Mouse (Mus musculus) limb, embryonic 11.5 days (tissue): ENCODE measurements around the gene Cep350. TPM values are rescaled to one million over a fixed set of nuclear protein-coding genes. Genes with fewer than 3 reads are reported as not detected.
A peak's percentile ranks its signal among the peaks of the same experiment; 100 is the strongest.

Experiments
- ATAC-seq: fragments of 200-750 bp; cut with Nextera tagmentation; 2 replicates; pipeline ENCODE4 v1.8.0; 2017; ENCODE audit warnings: low read depth; ENCODE audit not compliant: insufficient number of reproducible peaks, low FRiP score, low TSS enrichment
- DNase-seq: peaks from one replicate; pipeline ENCODE4 v3.0.0-alpha.2; 2015; ENCODE audit warnings: low spot score
- H3K27ac ChIP-seq: fragments of 300-500 bp; sonication (generic); replicated peaks from 2 replicates; pipeline ENCODE4 v1.5.1; 2014; ENCODE audit warnings: low read depth, mild to moderate bottlenecking, low read length
- H3K27me3 ChIP-seq: fragments of 300-500 bp; sonication (generic); 2 replicates; pipeline ENCODE4 v1.6.1; 2014; ENCODE audit warnings: mild to moderate bottlenecking, low read length, mixed read lengths; ENCODE audit not compliant: control insufficient read depth, insufficient read depth
- H3K36me3 ChIP-seq: fragments of 300-500 bp; sonication (generic); 2 replicates; pipeline ENCODE4 v1.6.1; 2014; ENCODE audit warnings: mild to moderate bottlenecking, low read length, moderate library complexity, mixed read lengths; ENCODE audit not compliant: control insufficient read depth, insufficient read depth
- H3K4me1 ChIP-seq: fragments of 300-500 bp; sonication (generic); 2 replicates; pipeline ENCODE4 v1.6.1; 2014; ENCODE audit warnings: low read length, mixed read lengths; ENCODE audit not compliant: control insufficient read depth, insufficient read depth
- H3K4me2 ChIP-seq: fragments of 300-500 bp; sonication (generic); 2 replicates; pipeline ENCODE4 v1.6.1; 2014; ENCODE audit warnings: low read depth, mild to moderate bottlenecking, moderate library complexity; ENCODE audit not compliant: severe bottlenecking
- H3K4me3 ChIP-seq: fragments of 300-500 bp; sonication (generic); 2 replicates; pipeline ENCODE4 v1.5.1; 2014; ENCODE audit warnings: low read depth, low read length
- H3K9ac ChIP-seq: fragments of 300-500 bp; sonication (generic); 2 replicates; pipeline ENCODE4 v1.6.1; 2014; ENCODE audit warnings: mild to moderate bottlenecking, low read length
- H3K9me3 ChIP-seq: fragments of 300-500 bp; sonication (generic); 2 replicates; pipeline ENCODE4 v1.6.1; 2016; ENCODE audit warnings: low read length; ENCODE audit not compliant: control insufficient read depth
- WGBS: fragments of 180-500 bp; shearing (Covaris S2); extraction: QIAGEN DNeasy Blood & Tissue Kit; methylation state at CpG from one replicate; pipeline ENCODE4 v1.1.7; 2014; 5-methylcytosine and 5-hydroxymethylcytosine counted together
- polyA plus RNA-seq: library from polyadenylated mRNA; unstranded; fragments of >200 nt; fragmentation: Nextera tagmentation; extraction: Ambion mirVana; gene quantifications from 2 replicates; pipeline ENCODE4 v1.2.1, GENCODE M21; 2014

The Cep350 gene
- polyA plus RNA-seq, 1 experiment from 2014 or later = 6.2 TPM

GRCm38 (mm10) chr1:155994524-155994923 is 21.5 kb upstream of the Cep350 start:
- H3K9ac ChIP-seq = no peak overlapping the region
- no peak overlapping the region for H3K4me3 ChIP-seq
- H3K9me3 ChIP-seq = no peaks in the 10 kb centered on the region
- H3K4me1 ChIP-seq = 0 out of 2 replicates have a peak, but pooled peaks cover 2% of the 10 kb centered on the region
- no peaks in the 10 kb centered on the region for H3K36me3 ChIP-seq
- H3K4me2 ChIP-seq = no peak overlapping the region
- no peak for DNase-seq
- no peak for ATAC-seq
- H3K27me3 ChIP-seq = no peaks in the 10 kb centered on the region
- H3K27ac ChIP-seq = no peak overlapping the region
- 85% methylated on average over 2 of the region's 2 CpGs for WGBS

DNA sequence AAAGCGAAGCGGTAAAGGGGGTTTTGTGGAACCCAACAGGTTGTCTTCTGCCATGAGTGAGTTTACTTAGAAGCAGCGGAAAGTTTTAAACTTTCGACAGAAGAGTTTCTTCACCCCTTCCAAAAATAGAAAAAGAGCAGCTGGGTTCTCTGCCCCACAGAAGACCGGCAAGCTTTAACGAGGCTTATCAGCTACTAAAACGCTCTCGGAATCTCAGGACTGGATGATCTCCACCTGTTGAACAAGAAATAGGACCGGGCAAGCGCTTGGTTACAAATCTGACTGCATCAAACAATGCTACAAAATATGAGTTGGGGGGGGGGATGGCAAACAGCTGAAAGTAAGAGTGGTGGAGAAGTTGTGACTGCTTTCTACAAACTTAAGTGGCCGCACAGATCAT is 17.3 kb upstream of the Cep350 start:
- Histone ChIP-seq H3K27me3 (no peaks in the 10 kb centered on the region), H3K9ac (no peak overlapping the region), H3K4me1 (0 out of 2 replicates have a peak, but pooled peaks cover 2% of the 10 kb centered on the region), H3K9me3 (no peaks in the 10 kb centered on the region), H3K4me2 (no peak overlapping the region), H3K27ac (no peak overlapping the region), H3K4me3 (no peak overlapping the region), H3K36me3 (no peaks in the 10 kb centered on the region)
- DNase-seq (no peak), ATAC-seq (no peak)
- WGBS = 57% methylated on average over 11 of the region's 11 CpGs

- Histone ChIP-seq H3K27me3 (no peaks in the 10 kb centered on the region), H3K27ac (no peak overlapping the region), H3K9ac (no peak overlapping the region), H3K36me3 (no peaks in the 10 kb centered on the region), H3K4me3 (no peak overlapping the region), H3K4me1 (0 out of 2 replicates have a peak, but pooled peaks cover 2% of the 10 kb centered on the region), H3K4me2 (no peak overlapping the region), H3K9me3 (no peaks in the 10 kb centered on the region)
- DNase-seq = no peak
- 42% methylated on average over 2 of the region's 2 CpGs for WGBS
- no peak for ATAC-seq
Observed at GRCm38 (mm10) chr1:155989387-155989786, 16.3 kb upstream of the Cep350 start.

GRCm38 (mm10) chr1:155987625-155988024 is 14.6 kb upstream of the Cep350 start:
- WGBS = 86% methylated on average over 2 of the region's 2 CpGs

DNA sequence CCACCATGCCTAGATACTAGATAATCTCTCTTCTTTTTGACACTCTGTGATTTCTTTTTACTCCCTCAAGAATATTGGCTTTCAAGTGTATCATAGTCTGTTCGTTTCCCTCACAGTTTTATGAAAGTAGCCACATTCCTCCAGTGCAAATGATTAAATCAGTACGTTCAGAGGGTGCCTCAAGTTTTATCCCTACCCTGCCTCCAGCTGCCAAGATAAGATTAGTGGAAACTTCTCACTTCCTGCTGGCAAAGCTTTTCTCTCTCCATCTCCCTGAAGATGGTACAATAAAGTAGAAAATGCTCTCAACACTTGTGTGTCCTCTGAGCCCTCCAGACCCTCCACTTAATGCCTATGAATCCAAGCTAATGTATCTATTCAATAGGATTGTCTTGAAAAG is 1.9 kb upstream of the Cep350 start:
- H3K27ac ChIP-seq = no peak overlapping the region
- ATAC-seq (no peak), DNase-seq (no peak)
- no peak overlapping the region for H3K4me2 ChIP-seq
- H3K9ac ChIP-seq = no peak overlapping the region
- H3K27me3 ChIP-seq = no peaks in the 10 kb centered on the region
- H3K4me3 ChIP-seq = no peak overlapping the region
- H3K4me1 ChIP-seq = no peaks in the 10 kb centered on the region
- H3K36me3 ChIP-seq = no peaks in the 10 kb centered on the region
- WGBS = 64% methylated on average over 2 of the region's 2 CpGs
- no peaks in the 10 kb centered on the region for H3K9me3 ChIP-seq

More at GRCm38 (mm10) chr1:155987625-155988024, 14.6 kb upstream of the Cep350 start:
- ATAC-seq = no peak
- H3K27me3 ChIP-seq = no peaks in the 10 kb centered on the region
- H3K36me3 ChIP-seq = no peaks in the 10 kb centered on the region
- H3K4me3 ChIP-seq = no peak overlapping the region
- 0 out of 2 replicates have a peak, but pooled peaks cover 2% of the 10 kb centered on the region for H3K4me1 ChIP-seq
- no peak overlapping the region for H3K9ac ChIP-seq
- DNase-seq = no peak
- no peak overlapping the region for H3K4me2 ChIP-seq
- H3K9me3 ChIP-seq = no peaks in the 10 kb centered on the region
- H3K27ac ChIP-seq = no peak overlapping the region

- peak; percentile 5; the same call in 1 of the 2 replicates for ATAC-seq
- 7% methylated on average over 19 of the region's 19 CpGs for WGBS
- peak overlapping the region; percentile 96 for H3K9ac ChIP-seq
- peak overlapping the region; percentile 60 for H3K4me2 ChIP-seq
- H3K27ac ChIP-seq = no peak overlapping the region
- no peaks in the 10 kb centered on the region for H3K27me3 ChIP-seq
- peak; percentile 25 for DNase-seq
- no peaks in the 10 kb centered on the region for H3K36me3 ChIP-seq
- H3K4me1 ChIP-seq = no peaks in the 10 kb centered on the region
- peak overlapping the region; percentile 94 for H3K4me3 ChIP-seq
- H3K9me3 ChIP-seq = no peaks in the 10 kb centered on the region
Observed at GRCm38 (mm10) chr1:155973719-155974379, 794 bp upstream of the Cep350 start.

GRCm38 (mm10) chr1:155972146-155973067 is 648 bp downstream of the Cep350 start:
- H3K4me3 ChIP-seq = peak overlapping the region; percentile 94
- peak overlapping the region; percentile 47 for H3K4me2 ChIP-seq
- no peaks in the 10 kb centered on the region for H3K27me3 ChIP-seq
- no peaks in the 10 kb centered on the region for H3K4me1 ChIP-seq
- peak overlapping the region; percentile 77; the same call in 1 of the 2 replicates for H3K27ac ChIP-seq
- H3K9me3 ChIP-seq = no peaks in the 10 kb centered on the region
- H3K9ac ChIP-seq = peak overlapping the region; percentile 96
- ATAC-seq (peak; percentile 53), DNase-seq (no peak)
- 2% methylated on average over 37 of the region's 51 CpGs for WGBS
- H3K36me3 ChIP-seq = no peaks in the 10 kb centered on the region

DNA sequence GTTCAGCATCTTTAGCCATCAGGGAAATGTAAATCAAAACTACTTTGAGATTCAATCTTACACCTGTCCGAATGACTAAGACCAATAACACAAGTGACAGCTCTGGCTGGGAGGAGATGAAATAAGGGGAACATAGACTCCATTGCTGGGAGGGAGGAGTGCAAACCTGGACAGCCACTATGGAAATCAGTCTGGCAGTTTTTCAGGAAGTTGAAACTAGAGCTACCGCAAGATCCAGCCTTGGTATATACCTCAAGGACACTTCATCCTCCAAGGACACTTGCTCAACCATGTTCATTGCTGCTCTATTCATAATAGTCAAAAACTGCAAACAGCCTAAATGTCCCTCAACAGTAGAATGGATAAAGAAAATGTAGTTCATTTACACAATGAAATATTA is 23.9 kb downstream of the Cep350 start:
- DNase-seq = no peak
- H3K27ac ChIP-seq = no peak overlapping the region
- no peaks in the 10 kb centered on the region for H3K27me3 ChIP-seq
- H3K4me3 ChIP-seq = no peak overlapping the region
- H3K9me3 ChIP-seq = no peaks in the 10 kb centered on the region
- peaks cover 4% of the 10 kb centered on the region; the same call in 1 of the 2 replicates for H3K36me3 ChIP-seq
- no peak for ATAC-seq
- no peak overlapping the region for H3K4me2 ChIP-seq
- H3K9ac ChIP-seq = no peak overlapping the region
- 95% methylated on average over 2 of the region's 2 CpGs for WGBS
- H3K4me1 ChIP-seq = no peaks in the 10 kb centered on the region
